Mouse (Mus musculus) CH12.LX (cell line): Measurements from ENCODE around the gene Slbp. TPM values are rescaled to one million over a fixed set of nuclear protein-coding genes. Genes with fewer than 3 reads are reported as not detected.

ENCODE experiments used
- DNase-seq: peaks from one replicate; pipeline ENCODE4 v3.0.0-alpha.2; 2013; ENCODE audit errors: extremely low read depth
- H3K27ac ChIP-seq: 2 replicates; pipeline ENCODE4 v1.5.1; 2012; ENCODE audit warnings: low read depth, mild to moderate bottlenecking, control low read depth, moderate library complexity; ENCODE audit not compliant: insufficient read depth
- H3K27me3 ChIP-seq: replicated peaks from 2 replicates; pipeline ENCODE3; 2012; ENCODE audit warnings: inconsistent platforms
- H3K36me3 ChIP-seq, 2 experiments: replicated peaks in 1 of 2; 2 replicates each; pipeline versions ENCODE3 to v1.6.1; 2012; ENCODE audit warnings: inconsistent platforms in 1 of 2, low read length in 1 of 2, mild to moderate bottlenecking in 1 of 2, mixed read lengths in 1 of 2, moderate library complexity in 1 of 2; ENCODE audit not compliant: control insufficient read depth in 1 of 2, insufficient read depth in 1 of 2
- H3K4me1 ChIP-seq, 2 experiments: 2 replicates each; pipeline ENCODE4 v1.6.1; 2012; ENCODE audit warnings: inconsistent platforms in 1 of 2, moderate library complexity in 1 of 2; ENCODE audit not compliant: insufficient read depth in 2 of 2, control insufficient read depth in 1 of 2
- H3K4me2 ChIP-seq: 2 replicates; pipeline ENCODE4 v1.6.1; 2012; ENCODE audit warnings: low read depth, mild to moderate bottlenecking, control low read depth; ENCODE audit not compliant: poor library complexity, insufficient read depth, severe bottlenecking
- H3K4me3 ChIP-seq, 3 experiments: fragments of 150-350 bp in 1 of 3; sonication (generic) in 1 of 3; replicated peaks in 1 of 3; 2 replicates each; pipeline versions ENCODE3 to v1.5.1; 2011 to 2012; ENCODE audit warnings: low read depth in 2 of 3, low read length in 2 of 3, mild to moderate bottlenecking in 2 of 3, moderate library complexity in 2 of 3, control low read depth in 1 of 3, improper control_type of control experiment in 1 of 3, inconsistent platforms in 1 of 3, mixed read lengths in 1 of 3; ENCODE audit not compliant: poor library complexity in 1 of 3
- H3K79me2 ChIP-seq: replicated peaks from 2 replicates; pipeline ENCODE4 v1.6.1; 2012; ENCODE audit warnings: mild to moderate bottlenecking, moderate library complexity; ENCODE audit not compliant: control insufficient read depth, poor library complexity, insufficient read depth, severe bottlenecking; ENCODE audit errors: extremely low read depth
- H3K9ac ChIP-seq: 2 replicates; pipeline ENCODE4 v1.6.1; 2012; ENCODE audit warnings: low read depth, mild to moderate bottlenecking, control low read depth, moderate library complexity; ENCODE audit not compliant: insufficient read depth
- H3K9me3 ChIP-seq: replicated peaks from 2 replicates; pipeline ENCODE3; 2012; ENCODE audit warnings: low read length, inconsistent platforms, mixed read lengths
- CHD1 ChIP-seq: IDR thresholded peaks from 2 replicates; pipeline ENCODE4 v1.6.1; 2012; ENCODE audit warnings: low read depth, low read length, improper control_type of control experiment, inconsistent platforms
- CHD2 ChIP-seq: IDR thresholded peaks from 2 replicates; pipeline ENCODE4 v1.6.1; 2011; ENCODE audit warnings: low read length, improper control_type of control experiment
- CTCF ChIP-seq, 2 experiments: IDR thresholded peaks in 1 of 2; conservative IDR thresholded peaks in 1 of 2; 2 replicates each; pipeline ENCODE4 v1.5.1; 2011 to 2012; ENCODE audit warnings: low read depth in 2 of 2, low read length in 2 of 2, improper control_type of control experiment in 1 of 2, inconsistent platforms in 1 of 2, mild to moderate bottlenecking in 1 of 2, moderate library complexity in 1 of 2
- EP300 ChIP-seq: IDR thresholded peaks from 2 replicates; pipeline ENCODE4 v1.6.1; 2011; ENCODE audit warnings: low read length, improper control_type of control experiment
- ETS1 ChIP-seq: conservative IDR thresholded peaks from 2 replicates; pipeline ENCODE4 v1.6.1; 2012; ENCODE audit warnings: low read depth, mild to moderate bottlenecking, inconsistent platforms, low read length, improper control_type of control experiment, moderate library complexity
- JUN ChIP-seq: IDR thresholded peaks from 2 replicates; pipeline ENCODE4 v1.6.1; 2011; ENCODE audit warnings: low read depth, mild to moderate bottlenecking, low read length, improper control_type of control experiment, moderate library complexity; ENCODE audit not compliant: insufficient read depth
- KAT2A ChIP-seq: IDR thresholded peaks from 2 replicates; pipeline ENCODE4 v1.6.1; 2012; ENCODE audit warnings: low read length, improper control_type of control experiment, inconsistent platforms; ENCODE audit not compliant: insufficient replicate concordance
- MAX ChIP-seq: IDR thresholded peaks from 2 replicates; pipeline ENCODE4 v1.6.1; 2011; ENCODE audit warnings: low read length, improper control_type of control experiment
- MEF2A ChIP-seq: IDR thresholded peaks from 2 replicates; pipeline ENCODE4 v1.6.1; 2014; ENCODE audit warnings: low read depth, mild to moderate bottlenecking, inconsistent platforms, low read length, improper control_type of control experiment, borderline replicate concordance
- MXI1 ChIP-seq: IDR thresholded peaks from 2 replicates; pipeline ENCODE4 v1.6.1; 2011; ENCODE audit warnings: mild to moderate bottlenecking, low read depth, low read length, improper control_type of control experiment
- MYC ChIP-seq: IDR thresholded peaks from 2 replicates; pipeline ENCODE4 v1.6.1; 2011; ENCODE audit warnings: low read depth, mild to moderate bottlenecking, improper control_type of control experiment, low read length
- NRF1 ChIP-seq: IDR thresholded peaks from 2 replicates; pipeline ENCODE4 v1.6.1; 2014; ENCODE audit warnings: low read depth, mild to moderate bottlenecking, inconsistent platforms, low read length, improper control_type of control experiment, moderate library complexity
- PAX5 ChIP-seq: IDR thresholded peaks from 2 replicates; pipeline ENCODE4 v1.6.1; 2012; ENCODE audit warnings: low read length, inconsistent platforms, mixed read lengths
- POLR2A ChIP-seq: IDR thresholded peaks from 2 replicates; pipeline ENCODE4 v1.6.1; 2011; ENCODE audit warnings: low read depth, mild to moderate bottlenecking, improper control_type of control experiment, low read length
- POLR2AphosphoS2 ChIP-seq: IDR thresholded peaks from 2 replicates; pipeline ENCODE4 v1.6.1; 2011; ENCODE audit warnings: low read depth, low read length, improper control_type of control experiment
- RAD21 ChIP-seq: IDR thresholded peaks from 2 replicates; pipeline ENCODE4 v1.6.1; 2011; ENCODE audit warnings: low read depth, mild to moderate bottlenecking, low read length, improper control_type of control experiment, moderate library complexity
- RCOR1 ChIP-seq: conservative IDR thresholded peaks from 2 replicates; pipeline ENCODE4 v1.6.1; 2012; ENCODE audit warnings: low read depth, mild to moderate bottlenecking, inconsistent platforms, low read length, improper control_type of control experiment
- SMC3 ChIP-seq: IDR thresholded peaks from 2 replicates; pipeline ENCODE4 v1.6.1; 2011; ENCODE audit warnings: low read depth, low read length, improper control_type of control experiment
- TBP ChIP-seq: conservative IDR thresholded peaks from 2 replicates; pipeline ENCODE4 v1.6.1; 2011; ENCODE audit warnings: low read depth, low read length, improper control_type of control experiment
- UBTF ChIP-seq: IDR thresholded peaks from 2 replicates; pipeline ENCODE4 v1.6.1; 2012; ENCODE audit warnings: low read depth, mild to moderate bottlenecking, inconsistent platforms, low read length, improper control_type of control experiment, moderate library complexity
- USF1 ChIP-seq: IDR thresholded peaks from 2 replicates; pipeline ENCODE4 v1.6.1; 2014; ENCODE audit warnings: low read depth, mild to moderate bottlenecking, inconsistent platforms, low read length, improper control_type of control experiment
- ZKSCAN1 ChIP-seq: IDR thresholded peaks from 2 replicates; pipeline ENCODE4 v1.6.1; 2012; ENCODE audit warnings: low read depth, inconsistent platforms, low read length, improper control_type of control experiment, borderline replicate concordance
- ZMIZ1 ChIP-seq: IDR thresholded peaks from 2 replicates; pipeline ENCODE4 v1.6.1; 2012; ENCODE audit warnings: low read depth, mild to moderate bottlenecking, inconsistent platforms, low read length, improper control_type of control experiment
- ZNF384 ChIP-seq: IDR thresholded peaks from 2 replicates; pipeline ENCODE4 v1.6.1; 2012; ENCODE audit warnings: low read depth, low read length, improper control_type of control experiment, inconsistent platforms
- dilution Hi-C: fragments of 300-500 bp; cut with MboI; formaldehyde crosslinking; loops from 2 replicates; pipeline ENCODE4 v1.14.3; 2020; ENCODE audit warnings: low sequenced_read_pairs; ENCODE audit not compliant: extremely low pct_unique_long_range_greater_than_20kb, extremely low pct_ligation_motif_present
- in situ Hi-C: fragments of 300-500 bp; cut with MboI; formaldehyde crosslinking; loops from 3 replicates; pipeline ENCODE4 v1.14.3; 2019; ENCODE audit warnings: low sequenced_read_pairs, low pct_ligation_motif_present, low pct_unique_long_range_greater_than_20kb, mixed read lengths
- polyA plus RNA-seq: library from polyadenylated mRNA; unstranded; fragments of >175 nt; gene quantifications from 2 replicates; pipeline ENCODE4 v1.2.1, GENCODE M21; 2012; ENCODE audit warnings: low read depth; ENCODE audit not compliant: insufficient read length
- total RNA-seq, 2 experiments: library from RNA; depleted of rRNA; stranded (reverse); fragments of 300-350 nt in 1 of 2; fragments of >200 nt in 1 of 2; gene quantifications; 2 replicates each; pipeline ENCODE4 v1.2.3; 2012 to 2014

Slbp gene
- total and polyA plus RNA-seq, 3 experiments = 85.4 to 263 (median 117) TPM

- no peaks in the 10 kb centered on the region for H3K36me3 ChIP-seq
- H3K9ac ChIP-seq = no peak overlapping the region
- TF ChIP-seq ETS1 (no peak), MXI1 (no peak), RAD21 (no peak), CHD2 (no peak), ZNF384 (no peak), RCOR1 (no peak), UBTF (no peak), JUN (no peak), CTCF (conservative IDR thresholded peaks at IDR 0.05 in 1 of 2, IDR thresholded peaks at IDR 0.05 in 1 of 2; ENCODE audit: low read depth in 2 of 2, low read length in 2 of 2) (no peak), SMC3 (no peak), NRF1 (no peak)
- no peak overlapping the region for H3K4me2 ChIP-seq
- no peaks in the 10 kb centered on the region for H3K79me2 ChIP-seq
- DNase-seq = peak; percentile 38
- no peak overlapping the region for H3K27ac ChIP-seq
- dilution Hi-C loops (no loop called here), in situ Hi-C loops (loop anchor here (5.0 kb wide), 1 partner anchor 59 kb away; no protein-coding TSS in a partner anchor)
- H3K4me3 ChIP-seq = no peak overlapping the region
- peaks cover 3% of the 10 kb centered on the region for H3K9me3 ChIP-seq
- peaks cover 0 to 33% of the 10 kb centered on the region in 2 experiments; a peak in 2 of 4 replicates for H3K4me1 ChIP-seq
- peaks cover 25% of the 10 kb centered on the region for H3K27me3 ChIP-seq
Observed at GRCm38 (mm10) chr5:33682963-33683362, 30.6 kb upstream of the Slbp start.

GRCm38 (mm10) chr5:33681611-33682388, 29.4 kb upstream of the Slbp start:
- in situ Hi-C loops (loop anchor here (5.0 kb wide), 1 partner anchor 61 kb away; no protein-coding TSS in a partner anchor), dilution Hi-C loops (no loop called here)
- H3K4me3 ChIP-seq = no peak overlapping the region

More at GRCm38 (mm10) chr5:33681611-33682388, 29.4 kb upstream of the Slbp start:
- peak; percentile 17 for DNase-seq
- H3K27ac ChIP-seq = no peak overlapping the region
- H3K27me3 ChIP-seq = peaks cover 18% of the 10 kb centered on the region
- H3K9ac ChIP-seq = no peak overlapping the region
- TF ChIP-seq NRF1 = no peak
- no peak for TF ChIP-seq RAD21
- TF ChIP-seq CHD1 = no peak
- TF ChIP-seq SMC3 = no peak
- no peak for TF ChIP-seq EP300
- TF ChIP-seq POLR2A = no peak
- TF ChIP-seq ZMIZ1 = no peak
- TF ChIP-seq ZKSCAN1 = no peak
- TF ChIP-seq MEF2A = no peak
- TF ChIP-seq TBP = no peak
- no peak for TF ChIP-seq USF1
- TF ChIP-seq ETS1 = no peak
- TF ChIP-seq RCOR1 = no peak
- TF ChIP-seq CHD2 = no peak
- no peak for TF ChIP-seq MAX
- no peak for TF ChIP-seq MYC
- no peak for TF ChIP-seq KAT2A
- no peak for TF ChIP-seq ZNF384
- TF ChIP-seq PAX5 = no peak
- TF ChIP-seq POLR2AphosphoS2 = no peak
- no peaks in the 10 kb centered on the region for H3K79me2 ChIP-seq
- peaks cover 3% of the 10 kb centered on the region for H3K9me3 ChIP-seq
- H3K4me2 ChIP-seq = no peak overlapping the region
- peaks cover 0 to 33% of the 10 kb centered on the region in 2 experiments; a peak in 2 of 4 replicates for H3K4me1 ChIP-seq
- no peaks in the 10 kb centered on the region for H3K36me3 ChIP-seq
